Comparison of ENCODE assay signal across 26 mouse cellular contexts in the genomic region with DNA sequence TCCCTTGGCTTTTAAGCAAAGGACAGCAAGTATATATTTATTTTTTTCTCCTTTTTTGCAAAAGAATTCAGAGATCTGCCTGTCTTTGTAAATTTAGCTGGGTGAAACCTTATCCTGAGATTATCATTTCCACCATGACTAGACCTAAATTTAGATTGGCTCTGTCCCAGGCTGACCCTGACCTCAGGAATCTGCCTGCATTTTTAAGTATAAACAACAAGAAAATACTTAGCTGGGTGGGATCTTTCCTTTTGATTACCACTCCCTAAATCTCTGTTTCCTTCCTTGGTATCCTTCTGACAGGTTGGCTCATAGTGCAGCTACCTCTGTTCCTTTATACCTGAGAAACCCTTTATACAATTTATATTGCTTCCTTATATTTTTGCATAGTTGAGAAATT. TPM values are rescaled to one million over a fixed set of nuclear protein-coding genes. Genes with fewer than 3 reads are reported as not detected.
"Had no signal": no experiment of that assay in that cellular context is flagged by ENCODE, and none has a peak within 500 bp of the region (broad histone marks: within the 10 kb centered on the region; RNA-seq: fewer than 3 reads in every experiment).

No protein-coding gene starts in this region.

- H3K4me2 ChIP-seq: lung, embryonic 14.5 days; midbrain, embryonic 12.5 days; neural tube, embryonic 13.5 days; neural tube, embryonic 15.5 days had no signal

- ATAC-seq: midbrain, embryonic 16.5 days had no signal

- H3K4me1 ChIP-seq: midbrain, embryonic 12.5 days; neural tube, embryonic 13.5 days; neural tube, embryonic 15.5 days had no signal

- H3K27ac ChIP-seq: midbrain, embryonic 12.5 days; neural tube, embryonic 13.5 days; neural tube, embryonic 15.5 days had no signal

- DNase-seq: lung, adult 18-20 months; lung, embryonic 14.5 days; lung, postnatal 10 days; lung, postnatal 4 days; midbrain, embryonic 14.5 days; retina, postnatal 1 day; right cerebral cortex, adult 18-20 months; right cerebral cortex, postnatal 25 days; right cerebral cortex, postnatal 4 days; spleen, adult 18-20 months; thymus, adult 18-20 months; thymus, postnatal 14 days; thymus, postnatal 36 days had no signal

- H3K9ac ChIP-seq: lung, embryonic 14.5 days; midbrain, embryonic 12.5 days; neural tube, embryonic 13.5 days; neural tube, embryonic 15.5 days had no signal

- H3K27me3 ChIP-seq: midbrain, embryonic 12.5 days; neural tube, embryonic 13.5 days; neural tube, embryonic 15.5 days had no signal

- H3K9me3 ChIP-seq: midbrain, embryonic 12.5 days; neural tube, embryonic 13.5 days; neural tube, embryonic 15.5 days had no signal

- H3K4me3 ChIP-seq: midbrain, embryonic 12.5 days; myocyte; neural tube, embryonic 13.5 days; neural tube, embryonic 15.5 days had no signal

RNA-seq across cellular contexts. Expression of a gene that starts 29.6 kb away (rescaled TPM):
- total RNA-seq: megakaryocyte, adult 5-6 weeks; megakaryocyte-erythroid progenitor cell, adult 5-6 weeks had no signal
- polyA plus RNA-seq: lung, embryonic 14.5 days; lung, embryonic 16.5 days; midbrain, embryonic 12.5 days; midbrain, embryonic 14.5 days; midbrain, embryonic 16.5 days; myocyte; neural tube, embryonic 11.5 days; neural tube, embryonic 13.5 days; neural tube, embryonic 15.5 days; small intestine, adult 2 months; stomach, embryonic 14.5 days; stomach, embryonic 16.5 days; thymus, postnatal 0 days had no signal

RNA-seq across cellular contexts. Expression of a gene that starts 47.2 kb away (rescaled TPM):
- total RNA-seq: megakaryocyte, adult 5-6 weeks; megakaryocyte-erythroid progenitor cell, adult 5-6 weeks had no signal
- polyA plus RNA-seq: lung, embryonic 14.5 days; lung, embryonic 16.5 days; midbrain, embryonic 12.5 days; midbrain, embryonic 14.5 days; midbrain, embryonic 16.5 days; myocyte; neural tube, embryonic 11.5 days; neural tube, embryonic 13.5 days; neural tube, embryonic 15.5 days; small intestine, adult 2 months; stomach, embryonic 14.5 days; stomach, embryonic 16.5 days; thymus, postnatal 0 days had no signal
